Mouse (Mus musculus) B cell, adult (primary cell): ENCODE data around the gene Taar7d. TPM values are rescaled to one million over a fixed set of nuclear protein-coding genes. Genes with fewer than 3 reads are reported as not detected.

Source experiments
- total RNA-seq: library from RNA; stranded (reverse); gene quantifications from 4 replicates; pipeline ENCODE4 v1.2.4, GENCODE M21; 2023; ENCODE audit not compliant: inconsistent age

Taar7d gene
- total RNA-seq: not detected in 4 replicates

DNA sequence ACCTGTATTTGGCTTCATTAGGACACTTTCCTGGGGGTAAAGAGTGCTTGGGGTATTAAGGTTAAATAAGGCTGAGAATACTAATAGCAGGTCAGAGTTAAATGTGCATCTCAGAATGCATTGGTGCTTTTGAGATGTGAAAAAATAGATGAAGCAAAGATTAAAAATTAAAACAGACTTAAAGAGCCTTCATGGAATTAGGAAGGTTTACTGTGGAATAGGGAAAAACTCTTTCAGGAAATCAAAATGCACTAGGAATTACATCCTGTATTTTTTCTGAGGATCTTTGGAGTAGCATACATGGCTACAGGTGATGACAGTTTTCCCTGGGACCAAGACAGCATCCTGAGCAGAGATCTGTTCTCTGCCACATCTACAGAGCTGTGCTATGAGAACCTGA lies at the start of gene Taar7d:
TSS of gene Taar7d (plus strand) at position 301 of the 400 bp plus-strand sequence.

DNA sequence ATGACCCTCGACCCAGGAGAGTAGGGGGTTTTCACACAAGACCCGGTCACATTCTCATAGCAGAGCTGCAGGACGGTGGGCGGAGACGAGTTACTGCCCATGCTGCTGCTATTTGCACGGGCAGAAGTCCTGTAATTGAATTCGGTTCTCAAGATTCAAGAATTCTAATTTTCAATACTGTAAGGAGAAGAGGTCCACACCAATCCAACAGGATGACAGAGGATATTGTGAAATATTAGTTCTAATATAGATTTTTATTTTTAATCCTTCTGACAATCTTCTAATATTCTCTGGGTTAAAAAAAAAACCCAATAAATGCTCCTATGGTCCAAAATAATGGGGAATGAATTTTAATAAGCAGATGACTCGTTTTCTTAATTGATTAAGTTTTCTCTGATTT lies 41.5 kb upstream of the Taar7d start, which contains the start of gene Taar6:
TSS of gene Taar6 (minus strand) at position 101 of the 400 bp plus-strand sequence.

DNA sequence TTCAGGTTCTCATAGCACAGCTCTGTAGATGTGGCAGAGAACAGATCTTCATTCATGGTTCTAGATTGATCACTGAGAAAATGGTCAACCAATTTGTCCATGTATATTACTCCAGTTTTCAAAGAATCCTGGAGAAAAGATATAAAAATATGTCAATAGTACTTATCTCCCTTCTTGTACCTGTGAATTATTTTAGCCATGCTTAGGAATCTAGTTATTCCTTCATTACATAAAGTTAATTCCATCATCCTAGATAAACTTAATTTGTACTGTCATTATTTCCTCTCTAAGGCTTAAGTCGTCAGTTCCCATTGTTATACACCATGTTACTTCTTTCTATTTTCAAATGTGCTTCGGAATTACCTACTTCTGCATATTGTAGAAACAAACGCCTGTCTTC lies 33.6 kb upstream of the Taar7d start, which contains the start of gene Taar7a:
TSS of gene Taar7a (minus strand) at position 101 of the 400 bp plus-strand sequence.

DNA sequence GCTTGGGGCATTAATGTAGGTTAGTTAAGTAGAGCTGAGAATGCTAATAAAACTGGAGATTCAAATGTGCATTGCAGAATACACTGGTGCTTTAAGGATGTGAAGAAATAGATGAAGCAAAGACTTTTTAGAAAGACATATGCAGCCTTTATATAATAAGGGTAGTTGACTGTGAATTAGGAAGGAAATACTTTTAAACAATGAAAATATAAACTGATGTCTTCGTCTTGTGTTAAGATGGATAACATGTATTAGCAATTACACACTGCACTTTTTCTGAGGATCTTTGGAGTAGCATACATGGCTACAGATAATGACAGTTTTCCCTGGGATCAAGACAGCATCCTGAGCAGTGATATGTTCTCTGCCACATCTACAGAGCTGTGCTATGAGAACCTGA lies 27.4 kb upstream of the Taar7d start, which contains the start of gene Taar7b:
TSS of gene Taar7b (plus strand) at position 301 of the 400 bp plus-strand sequence.

DNA sequence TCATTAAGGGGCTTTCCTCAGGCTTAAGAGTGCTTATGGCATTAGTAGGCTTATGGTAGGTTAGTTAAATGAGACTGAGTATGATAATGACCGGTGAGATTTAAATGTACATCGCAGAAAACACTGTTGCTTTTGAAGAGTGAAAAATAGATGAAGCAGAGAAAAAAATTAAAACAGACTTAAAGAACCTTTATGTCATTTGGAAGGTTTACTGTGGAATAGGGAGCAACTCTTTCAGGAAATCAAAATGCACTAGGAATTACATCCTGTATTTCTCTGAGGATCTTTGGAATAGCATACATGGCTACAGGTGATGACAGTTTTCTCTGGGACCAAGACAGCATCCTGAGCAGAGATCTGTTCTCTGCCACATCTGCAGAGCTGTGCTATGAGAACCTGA lies 10.3 kb downstream of the Taar7d start, which contains the start of gene Taar7e:
TSS of gene Taar7e (plus strand) at position 301 of the 400 bp plus-strand sequence.

DNA sequence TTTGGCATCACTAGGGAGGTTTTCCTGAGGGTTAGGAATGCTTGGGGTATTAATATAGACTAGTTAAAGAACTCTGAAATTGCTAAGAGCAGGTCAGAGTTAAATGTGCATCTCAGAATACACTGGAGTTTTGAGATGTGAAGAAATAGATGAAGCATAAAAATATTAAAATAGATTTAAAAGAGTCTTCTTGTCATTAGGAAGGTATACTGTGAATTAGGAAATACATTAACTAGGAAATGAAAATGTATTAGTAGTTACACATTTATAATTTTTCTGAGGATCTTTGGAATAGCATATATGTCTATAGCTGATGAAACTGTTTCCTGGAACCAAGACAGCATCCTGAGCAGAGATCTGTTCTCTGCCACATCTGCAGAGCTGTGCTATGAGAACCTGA lies 22.2 kb downstream of the Taar7d start, which contains the start of gene Taar7f:
TSS of gene Taar7f (plus strand) at position 301 of the 400 bp plus-strand sequence.

DNA sequence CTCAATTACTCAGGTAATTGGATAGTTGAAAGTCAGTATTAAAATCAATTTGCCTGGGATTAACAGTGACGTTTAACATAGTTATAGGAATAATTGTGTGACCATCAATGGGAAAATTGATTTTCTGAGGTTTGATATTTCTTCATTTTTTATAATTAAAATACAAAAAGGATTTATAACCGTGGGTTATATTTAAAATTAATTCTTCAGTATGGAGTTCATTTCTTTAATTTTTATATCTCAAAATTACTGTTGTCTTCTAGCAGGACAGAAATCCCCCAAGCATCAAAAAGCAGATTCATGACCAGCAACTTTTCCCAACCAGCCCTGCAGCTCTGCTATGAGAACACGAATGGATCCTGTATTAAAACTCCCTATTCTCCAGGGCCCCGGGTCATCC lies 49.2 kb downstream of the Taar7d start, which contains the start of gene Taar8a:
TSS of gene Taar8a (plus strand) at position 301 of the 400 bp plus-strand sequence.

Other genes with a start within 250 kb of the Taar7d start
- 794 to 1,463 TPM (median 1,064 TPM) in 4 replicates for gene Rps12, start 239.9 kb upstream of the Taar7d start, total RNA-seq
- gene Slc18b1, start 230.2 kb upstream of the Taar7d start, total RNA-seq: 0.16 to 0.45 TPM in 2 of 4 replicates, not detected in the others
- not detected in 4 replicates for gene Vnn3, start 175.8 kb upstream of the Taar7d start, total RNA-seq
- not detected in 4 replicates for gene Vnn1, start 132.5 kb upstream of the Taar7d start, total RNA-seq
- gene Taar1, start 106.9 kb upstream of the Taar7d start, total RNA-seq: not detected in 4 replicates
- not detected in 4 replicates for gene Taar2, start 88.7 kb upstream of the Taar7d start, total RNA-seq
- not detected in 4 replicates for gene Taar3, start 77.7 kb upstream of the Taar7d start, total RNA-seq
- not detected in 4 replicates for gene Taar4, start 66.7 kb upstream of the Taar7d start, total RNA-seq
- not detected in 4 replicates for gene Taar5, start 56.5 kb upstream of the Taar7d start, total RNA-seq
- gene Taar6, start 41.6 kb upstream of the Taar7d start, total RNA-seq: not detected in 4 replicates
- gene Taar7a, start 33.7 kb upstream of the Taar7d start, total RNA-seq: not detected in 4 replicates
- not detected in 4 replicates for gene Taar7b, start 27.3 kb upstream of the Taar7d start, total RNA-seq
- not detected in 4 replicates for gene Taar7e, start 10.4 kb downstream of the Taar7d start, total RNA-seq
- not detected in 4 replicates for gene Taar7f, start 22.3 kb downstream of the Taar7d start, total RNA-seq
- gene Taar8a, start 49.3 kb downstream of the Taar7d start, total RNA-seq: not detected in 4 replicates
- not detected in 4 replicates for gene Taar8b, start 65.1 kb downstream of the Taar7d start, total RNA-seq
- gene Taar8c, start 74.7 kb downstream of the Taar7d start, total RNA-seq: not detected in 4 replicates
- gene Taar9, start 82.3 kb downstream of the Taar7d start, total RNA-seq: not detected in 4 replicates
- gene Stx7, start 122.1 kb downstream of the Taar7d start, total RNA-seq: 112 to 120 TPM (median 116 TPM) in 4 replicates
- not detected in 4 replicates for gene Moxd1, start 196.3 kb downstream of the Taar7d start, total RNA-seq